Mouse (Mus musculus) lung, embryonic 15.5 days (tissue): Measurements from ENCODE around the gene Txndc16. TPM values are rescaled to one million over a fixed set of nuclear protein-coding genes. Genes with fewer than 3 reads are reported as not detected.

Experiments used
- ATAC-seq: fragments of 200-750 bp; cut with Nextera tagmentation; 2 replicates; pipeline ENCODE4 v1.8.0; 2017; ENCODE audit warnings: moderate number of reproducible peaks, borderline replicate concordance; ENCODE audit not compliant: low FRiP score, low TSS enrichment; ENCODE audit errors: extremely low read depth
- H3K27ac ChIP-seq: fragments of 300-500 bp; sonication (generic); 2 replicates; pipeline ENCODE4 v1.5.1; 2015; ENCODE audit warnings: moderate library complexity, mild to moderate bottlenecking, inconsistent platforms
- H3K27me3 ChIP-seq: fragments of 300-500 bp; sonication (generic); 2 replicates; pipeline ENCODE4 v1.6.1; 2015; ENCODE audit warnings: inconsistent platforms
- H3K36me3 ChIP-seq: fragments of 300-500 bp; sonication (generic); 2 replicates; pipeline ENCODE4 v1.6.1; 2015; ENCODE audit warnings: inconsistent platforms
- H3K4me1 ChIP-seq: fragments of 300-500 bp; sonication (generic); 2 replicates; pipeline ENCODE4 v1.6.1; 2015; ENCODE audit warnings: inconsistent platforms
- H3K4me2 ChIP-seq: fragments of 300-500 bp; sonication (generic); 2 replicates; pipeline ENCODE4 v1.6.1; 2015; ENCODE audit warnings: inconsistent platforms, mild to moderate bottlenecking, moderate library complexity
- H3K4me3 ChIP-seq: fragments of 300-500 bp; sonication (generic); 2 replicates; pipeline ENCODE4 v1.5.1; 2015; ENCODE audit warnings: mild to moderate bottlenecking, inconsistent platforms
- H3K9ac ChIP-seq: fragments of 300-500 bp; sonication (generic); 2 replicates; pipeline ENCODE4 v1.6.1; 2015; ENCODE audit warnings: inconsistent platforms
- H3K9me3 ChIP-seq: fragments of 300-500 bp; sonication (generic); 2 replicates; pipeline ENCODE4 v1.6.1; 2016; ENCODE audit warnings: inconsistent platforms
- WGBS: fragments of 180-500 bp; shearing (Covaris S2); methylation state at CpG from one replicate; pipeline ENCODE4 v1.1.7; 2015; 5-methylcytosine and 5-hydroxymethylcytosine counted together
- polyA plus RNA-seq: library from polyadenylated mRNA; unstranded; fragments of >200 nt; fragmentation: Nextera tagmentation; extraction: Ambion mirVana; gene quantifications from 2 replicates; pipeline ENCODE4 v1.2.1, GENCODE M21; 2015

Gene Txndc16
- polyA plus RNA-seq = 13.0 and 16.0 TPM in 2 replicates

GRCm38 (mm10) chr14:45220090-45220956, at the start of gene Txndc16:
TSS of gene Txndc16 (minus strand) at chr14:45220328.
- peaks cover 8% of the 10 kb centered on the region for H3K4me1 ChIP-seq
- peak within 1 kb of the TSS; percentile 92 for H3K27ac ChIP-seq
- no peaks in the 10 kb centered on the region for H3K27me3 ChIP-seq
- WGBS = under 1% methylated on average over 59 of the region's 59 CpGs
- H3K4me3 ChIP-seq = peak within 1 kb of the TSS; percentile 68
- H3K9me3 ChIP-seq = no peaks in the 10 kb centered on the region
- H3K36me3 ChIP-seq = no peaks in the 10 kb centered on the region
- H3K4me2 ChIP-seq = peak within 1 kb of the TSS; percentile 93
- H3K9ac ChIP-seq = peak within 1 kb of the TSS; percentile 61
- ATAC-seq = peak; percentile 21; the same call in 1 of the 2 replicates

DNA sequence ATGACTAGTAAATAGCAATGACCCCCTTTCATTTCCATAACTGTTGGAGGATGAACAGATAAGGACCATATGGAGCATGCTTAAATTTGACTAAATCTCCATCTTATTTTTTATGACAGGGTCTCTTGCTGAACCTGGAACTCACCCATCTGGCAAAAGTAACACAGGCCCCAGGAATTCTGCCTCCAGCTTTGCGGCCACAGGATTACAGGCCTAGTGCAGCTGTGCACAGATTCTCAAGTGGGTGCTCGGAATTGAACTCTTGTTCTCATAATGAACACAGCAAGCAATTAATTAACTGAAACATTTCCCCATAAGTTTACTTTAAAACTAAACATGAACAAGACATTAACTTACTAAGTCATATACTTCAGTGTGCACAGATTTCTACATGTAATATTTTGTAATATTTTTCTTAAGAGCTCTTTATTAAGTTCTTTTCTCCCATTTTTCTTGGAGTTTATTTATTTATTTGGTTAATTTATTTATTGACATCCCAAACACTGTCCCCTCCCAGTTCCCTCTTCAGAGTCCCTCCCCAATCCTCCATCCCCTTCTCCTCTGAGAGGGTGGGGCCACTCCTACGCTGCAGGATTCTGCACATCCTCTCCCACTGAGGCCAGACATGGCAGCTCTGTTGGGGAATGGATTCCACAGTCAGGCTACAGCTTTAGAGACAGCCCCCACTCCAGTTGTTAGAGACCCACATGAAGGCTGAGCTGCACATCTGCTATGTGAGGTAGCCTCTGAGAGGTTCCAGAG, 43.9 kb upstream of the Txndc16 start:
- no peaks in the 10 kb centered on the region for H3K4me1 ChIP-seq
- H3K9ac ChIP-seq = no peak overlapping the region
- WGBS = 74% methylated on average over 3 of the region's 3 CpGs
- no peaks in the 10 kb centered on the region for H3K27me3 ChIP-seq
- no peak overlapping the region for H3K4me3 ChIP-seq
- no peak overlapping the region for H3K27ac ChIP-seq
- no peaks in the 10 kb centered on the region for H3K9me3 ChIP-seq
- H3K36me3 ChIP-seq = no peaks in the 10 kb centered on the region
- no peak for ATAC-seq
- H3K4me2 ChIP-seq = no peak overlapping the region

DNA sequence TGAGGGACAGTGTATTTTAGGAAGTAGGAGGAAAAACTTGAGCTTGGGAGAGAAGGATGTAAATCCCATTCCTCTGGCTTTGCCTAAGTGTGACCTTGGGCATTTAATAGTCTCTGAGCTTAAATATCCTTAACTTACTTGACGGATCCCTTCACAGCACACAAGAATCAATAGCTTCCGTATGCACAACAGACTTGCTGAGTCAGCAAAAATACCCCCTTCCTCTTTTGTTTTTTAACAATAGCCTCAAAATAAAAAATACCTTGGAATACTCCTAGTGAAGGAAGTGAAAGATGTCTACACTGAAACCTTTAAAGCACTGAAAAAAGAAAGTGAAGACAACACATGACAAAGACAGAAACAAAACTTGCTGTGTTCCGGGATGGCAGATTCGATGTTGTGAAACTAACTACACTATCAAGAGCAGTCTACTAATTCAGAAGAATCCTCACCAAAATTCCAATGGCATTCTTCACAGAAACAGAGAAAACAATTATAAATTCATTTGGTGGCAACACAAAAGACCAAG, 31.5 kb upstream of the Txndc16 start:
- Histone ChIP-seq H3K4me2 (no peak overlapping the region), H3K27ac (no peak overlapping the region), H3K9me3 (no peaks in the 10 kb centered on the region), H3K27me3 (no peaks in the 10 kb centered on the region), H3K4me3 (no peak overlapping the region), H3K9ac (no peak overlapping the region), H3K36me3 (no peaks in the 10 kb centered on the region), H3K4me1 (no peaks in the 10 kb centered on the region)
- WGBS = 85% methylated on average over 4 of the region's 4 CpGs
- no peak for ATAC-seq

DNA sequence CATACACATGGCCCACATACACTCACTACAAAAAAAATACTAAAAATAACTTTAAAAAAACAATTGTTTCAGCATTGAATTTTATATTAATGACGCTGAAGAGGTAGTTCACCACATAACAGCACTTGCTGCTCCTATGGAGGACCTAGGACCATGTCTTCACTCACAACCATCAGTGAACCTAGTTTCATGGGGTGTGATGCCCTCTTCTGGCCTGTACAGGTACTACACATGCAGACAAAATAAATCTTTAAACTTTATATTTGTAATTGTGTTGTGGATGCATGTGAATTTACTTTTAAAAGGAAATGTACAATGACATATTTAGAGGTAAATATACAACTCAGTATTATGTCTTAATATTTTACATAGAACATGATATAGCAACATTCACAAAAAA, 21.5 kb upstream of the Txndc16 start:
- Histone ChIP-seq H3K36me3 (no peaks in the 10 kb centered on the region), H3K4me3 (no peak overlapping the region), H3K4me2 (no peak overlapping the region), H3K9me3 (no peaks in the 10 kb centered on the region), H3K4me1 (no peaks in the 10 kb centered on the region), H3K9ac (no peak overlapping the region), H3K27ac (no peak overlapping the region), H3K27me3 (no peaks in the 10 kb centered on the region)
- WGBS = 56% methylated on average over 1 of the region's 1 CpGs
- ATAC-seq = no peak

- Histone ChIP-seq H3K4me3 (no peak overlapping the region), H3K4me2 (no peak overlapping the region), H3K27ac (no peak overlapping the region), H3K27me3 (no peaks in the 10 kb centered on the region), H3K4me1 (no peaks in the 10 kb centered on the region), H3K9me3 (no peaks in the 10 kb centered on the region), H3K36me3 (no peaks in the 10 kb centered on the region), H3K9ac (no peak overlapping the region)
- WGBS = 72% methylated on average over 2 of the region's 2 CpGs
- ATAC-seq = no peak
These were observed 18.9 kb upstream of the Txndc16 start for GRCm38 (mm10) chr14:45239042-45239441.

DNA sequence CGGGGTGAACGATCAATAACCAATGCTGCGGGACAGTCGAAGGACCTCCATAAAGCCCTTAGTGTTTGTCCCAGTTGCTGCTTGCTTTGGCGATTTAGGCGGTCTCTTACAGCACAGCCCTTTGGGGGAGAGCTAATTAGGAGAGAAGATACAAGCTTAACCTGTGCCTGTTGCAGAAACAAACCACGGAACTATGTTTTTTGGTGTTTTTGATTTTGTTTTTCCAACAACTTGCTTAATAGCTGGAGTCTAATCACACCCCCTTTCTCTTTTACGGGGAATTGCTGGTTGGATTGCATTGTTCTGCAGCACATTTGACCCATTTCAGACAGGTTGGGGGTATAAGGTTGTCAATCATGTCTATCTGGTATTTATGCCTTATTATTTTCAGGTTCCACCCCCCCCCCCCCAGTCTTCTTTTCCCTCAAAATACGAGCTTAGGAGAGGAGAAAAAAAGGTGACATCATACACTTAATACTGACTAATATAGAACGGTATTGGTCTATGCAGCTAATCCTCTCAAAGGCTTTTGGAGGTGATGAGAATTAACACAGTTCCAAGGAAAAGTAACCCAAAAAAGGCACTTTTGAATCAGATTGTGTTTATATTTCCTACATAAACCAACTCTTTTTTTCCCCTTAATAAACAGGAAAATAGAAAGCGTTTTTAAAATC, 966 bp upstream of the Txndc16 start:
- Histone ChIP-seq H3K9ac (peak overlapping the region; percentile 61), H3K4me3 (peak overlapping the region; percentile 68), H3K4me1 (peaks cover 8% of the 10 kb centered on the region), H3K27me3 (no peaks in the 10 kb centered on the region), H3K4me2 (peak overlapping the region; percentile 93), H3K9me3 (no peaks in the 10 kb centered on the region), H3K36me3 (no peaks in the 10 kb centered on the region), H3K27ac (no peak overlapping the region)
- no peak for ATAC-seq
- 5% methylated on average over 11 of the region's 11 CpGs for WGBS

GRCm38 (mm10) chr14:45219281-45220089, 643 bp downstream of the Txndc16 start, which contains the start of gene Gpr137c:
TSS of gene Gpr137c (plus strand) at chr14:45219717.
- H3K9ac ChIP-seq = peak within 1 kb of the TSS; percentile 61
- no peaks in the 10 kb centered on the region for H3K9me3 ChIP-seq
- peak; percentile 99 for ATAC-seq
- H3K27ac ChIP-seq = peak within 1 kb of the TSS; percentile 92
- peak within 1 kb of the TSS; percentile 68 for H3K4me3 ChIP-seq
- under 1% methylated on average over 77 of the region's 86 CpGs for WGBS
- no peaks in the 10 kb centered on the region for H3K36me3 ChIP-seq
- H3K4me2 ChIP-seq = peak within 1 kb of the TSS; percentile 93
- no peaks in the 10 kb centered on the region for H3K27me3 ChIP-seq
- peaks cover 8% of the 10 kb centered on the region for H3K4me1 ChIP-seq

DNA sequence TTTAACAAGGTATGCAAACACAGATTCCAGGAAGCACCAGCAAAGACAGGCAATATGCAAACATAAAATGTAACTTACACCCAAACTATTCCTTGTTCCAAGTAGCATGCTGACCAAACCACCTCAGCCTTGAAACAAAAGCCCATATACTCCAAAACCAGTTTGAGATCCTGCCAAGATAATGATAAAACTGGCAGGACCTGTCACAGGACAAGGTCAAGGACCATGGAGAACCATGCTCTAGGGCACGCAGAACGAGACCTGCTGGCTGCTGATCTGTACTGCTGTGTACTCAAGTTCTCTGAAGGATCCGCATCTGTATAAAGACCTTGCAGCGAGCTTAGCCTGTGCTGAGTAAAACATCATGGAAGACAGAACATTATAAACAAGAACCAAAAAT, 2.4 kb downstream of the Txndc16 start:
- no peak overlapping the region for H3K9ac ChIP-seq

DNA sequence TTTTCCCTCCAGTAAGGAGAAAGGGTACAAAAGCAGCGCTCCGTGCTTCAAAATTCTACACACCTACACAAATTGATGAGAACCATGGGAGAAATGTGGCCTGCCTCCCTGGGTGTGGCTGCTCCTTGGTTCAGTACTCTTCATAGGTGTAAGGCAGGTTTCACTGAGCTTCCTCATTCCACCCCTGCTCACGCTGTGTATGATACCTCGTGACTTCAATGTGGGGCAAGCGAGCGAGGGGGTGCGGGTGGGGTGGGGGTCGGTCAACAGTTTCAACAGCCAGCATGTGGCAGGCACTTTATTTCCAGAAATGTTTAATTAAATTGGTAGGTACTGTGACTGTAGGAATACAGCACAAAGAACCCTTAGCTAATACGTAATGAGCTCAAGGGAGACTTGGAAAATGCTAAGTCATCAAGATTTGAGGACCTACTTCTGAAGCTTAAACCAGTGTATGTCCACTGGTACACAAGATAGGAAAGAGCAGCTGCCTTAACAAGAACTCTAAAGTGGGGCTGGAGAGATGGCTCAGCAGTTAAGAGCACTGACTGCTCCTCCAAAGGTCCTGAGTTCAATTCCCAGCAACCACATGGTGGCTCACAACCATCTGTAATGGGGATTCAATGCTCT, 3.3 kb downstream of the Txndc16 start:
- ATAC-seq = no peak
- no peaks in the 10 kb centered on the region for H3K9me3 ChIP-seq
- peaks cover 8% of the 10 kb centered on the region for H3K4me1 ChIP-seq
- 86% methylated on average over 9 of the region's 9 CpGs for WGBS
- H3K9ac ChIP-seq = no peak overlapping the region
- H3K27me3 ChIP-seq = no peaks in the 10 kb centered on the region
- no peak overlapping the region for H3K4me2 ChIP-seq
- H3K27ac ChIP-seq = no peak overlapping the region
- no peak overlapping the region for H3K4me3 ChIP-seq
- H3K36me3 ChIP-seq = no peaks in the 10 kb centered on the region

More for the DNA sequence above, 2.4 kb downstream of the Txndc16 start:
- WGBS = 65% methylated on average over 4 of the region's 4 CpGs
- ATAC-seq = no peak
- H3K9me3 ChIP-seq = no peaks in the 10 kb centered on the region
- 0 out of 2 replicates have a peak overlapping the region, but pooled peaks have one; percentile 68 for H3K4me2 ChIP-seq
- H3K36me3 ChIP-seq = no peaks in the 10 kb centered on the region
- H3K4me3 ChIP-seq = no peak overlapping the region
- H3K27ac ChIP-seq = no peak overlapping the region
- H3K27me3 ChIP-seq = no peaks in the 10 kb centered on the region
- H3K4me1 ChIP-seq = peaks cover 8% of the 10 kb centered on the region

DNA sequence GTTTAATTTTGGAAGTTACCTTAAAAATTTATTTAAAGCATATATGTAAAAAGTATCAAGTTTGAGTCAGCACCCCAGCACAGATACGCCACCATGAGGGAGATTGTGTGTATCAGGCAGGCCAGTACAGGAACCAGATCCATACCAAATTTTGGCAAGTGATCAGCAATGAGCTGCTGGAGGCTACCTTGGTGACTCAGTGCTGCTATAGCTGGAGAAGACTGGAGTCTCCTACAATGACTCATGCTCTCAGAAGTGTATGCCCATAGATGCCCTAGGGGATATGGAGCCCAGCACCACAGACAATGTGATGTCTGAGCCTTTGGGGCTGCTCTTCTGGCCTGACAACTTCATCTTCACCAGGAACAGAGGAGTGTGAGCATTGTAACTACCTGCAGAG, 8.7 kb downstream of the Txndc16 start:
- ATAC-seq = no peak

More for the DNA sequence above, 8.7 kb downstream of the Txndc16 start:
- Histone ChIP-seq H3K36me3 (no peaks in the 10 kb centered on the region), H3K4me3 (no peak overlapping the region), H3K27me3 (no peaks in the 10 kb centered on the region), H3K4me2 (no peak overlapping the region), H3K27ac (no peak overlapping the region), H3K9ac (no peak overlapping the region), H3K9me3 (no peaks in the 10 kb centered on the region), H3K4me1 (no peaks in the 10 kb centered on the region)
- WGBS = 93% methylated on average over 1 of the region's 1 CpGs
